Mouse (Mus musculus) heart, embryonic 10.5 days (tissue): ENCODE data around the gene Arhgef10l. TPM values are rescaled to one million over a fixed set of nuclear protein-coding genes. Genes with fewer than 3 reads are reported as not detected.

Experiments
- DNase-seq: peaks from one replicate; pipeline ENCODE4 v3.0.0-alpha.2; 2017; ENCODE audit warnings: low spot score
- H3K27ac ChIP-seq: fragments of 300-500 bp; sonication (generic); 2 replicates; pipeline ENCODE4 v1.5.1; 2016; ENCODE audit warnings: mild to moderate bottlenecking
- H3K27me3 ChIP-seq: fragments of 300-500 bp; sonication (generic); 2 replicates; pipeline ENCODE4 v1.6.1; 2016; ENCODE audit warnings: mild to moderate bottlenecking; ENCODE audit not compliant: poor library complexity, insufficient read depth, severe bottlenecking
- H3K36me3 ChIP-seq: fragments of 300-500 bp; sonication (generic); 2 replicates; pipeline ENCODE4 v1.6.1; 2016; ENCODE audit warnings: mild to moderate bottlenecking, moderate library complexity
- H3K4me1 ChIP-seq: fragments of 300-500 bp; sonication (generic); 2 replicates; pipeline ENCODE4 v1.6.1; 2016; ENCODE audit warnings: mild to moderate bottlenecking
- H3K4me3 ChIP-seq: fragments of 300-500 bp; sonication (generic); 2 replicates; pipeline ENCODE4 v1.5.1; 2016; ENCODE audit warnings: mild to moderate bottlenecking, moderate library complexity
- H3K9me3 ChIP-seq: fragments of 300-500 bp; sonication (generic); 2 replicates; pipeline ENCODE4 v1.6.1; 2016; ENCODE audit warnings: mild to moderate bottlenecking, moderate library complexity
- WGBS: fragments of 180-500 bp; shearing (Covaris S2); methylation state at CpG from one replicate; pipeline ENCODE4 v1.1.7; 2016; 5-methylcytosine and 5-hydroxymethylcytosine counted together
- polyA plus RNA-seq: library from polyadenylated mRNA; unstranded; fragments of >200 nt; fragmentation: Nextera tagmentation; extraction: Ambion mirVana; gene quantifications from 2 replicates; pipeline ENCODE4 v1.2.1, GENCODE M21; 2016

Gene Arhgef10l
- polyA plus RNA-seq, 1 experiment from 2014 or later = 13.3 TPM

DNA sequence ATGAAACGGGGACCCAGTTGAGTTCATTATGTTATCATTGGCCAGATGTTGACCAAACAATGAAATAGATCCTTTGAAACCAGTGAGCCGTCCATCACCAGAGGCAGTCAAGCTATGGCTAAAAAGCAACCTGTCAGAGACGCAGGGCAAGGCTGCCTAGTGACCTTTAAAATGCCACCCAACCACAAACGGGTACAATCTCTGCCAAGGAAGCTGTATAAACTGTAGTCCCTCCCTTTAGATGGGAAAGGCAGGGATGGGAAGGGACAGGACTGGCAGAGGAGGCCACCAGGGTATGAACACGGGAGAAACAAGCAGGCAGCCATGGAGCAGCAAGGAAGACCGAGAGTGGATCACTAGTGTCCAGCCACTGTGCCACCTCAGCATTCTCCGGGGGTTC is 759 bp downstream of the Arhgef10l start:
- Histone ChIP-seq H3K27ac (no peak overlapping the region), H3K4me3 (no peak overlapping the region), H3K27me3 (0 out of 2 replicates have a peak, but pooled peaks cover 8% of the 10 kb centered on the region), H3K36me3 (no peaks in the 10 kb centered on the region), H3K4me1 (peaks cover 33% of the 10 kb centered on the region), H3K9me3 (no peaks in the 10 kb centered on the region)
- WGBS = 73% methylated on average over 7 of the region's 7 CpGs
- no peak for DNase-seq

DNA sequence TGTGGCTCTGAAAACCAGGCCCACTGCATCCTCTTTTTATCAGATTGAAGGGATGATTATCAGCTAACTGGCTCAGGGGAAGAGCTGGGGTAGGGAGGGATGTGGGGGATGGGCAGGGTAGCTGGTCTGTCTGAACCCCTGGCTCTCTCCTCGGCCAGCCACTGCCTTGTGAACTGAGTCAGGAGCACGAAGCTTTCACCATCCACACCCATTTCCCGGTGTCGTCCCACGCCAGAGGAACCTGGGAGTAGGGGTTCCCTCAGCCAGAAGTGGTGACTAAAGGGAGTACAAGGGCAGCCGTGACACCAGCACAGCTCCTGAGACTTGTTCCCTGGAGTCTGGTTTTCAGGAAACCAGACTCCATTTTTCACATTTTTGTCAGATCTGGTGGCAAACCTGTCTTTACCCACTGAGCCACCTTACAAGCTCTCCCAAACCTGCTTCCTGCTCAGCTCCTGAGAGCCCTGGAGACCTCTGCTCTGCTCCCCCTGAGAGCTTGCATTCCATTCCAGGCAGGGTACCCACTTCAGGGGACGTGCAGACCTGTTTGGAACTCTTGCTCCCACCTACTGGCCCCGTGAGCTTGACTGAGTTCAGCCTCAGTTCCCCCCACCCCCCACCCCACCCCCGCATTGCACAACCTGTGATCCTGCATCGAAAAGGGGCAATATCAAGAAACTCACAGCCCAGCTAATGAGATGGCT is 2.8 kb downstream of the Arhgef10l start:
- no peak for DNase-seq
- H3K4me3 ChIP-seq = no peak overlapping the region
- no peaks in the 10 kb centered on the region for H3K36me3 ChIP-seq
- no peaks in the 10 kb centered on the region for H3K9me3 ChIP-seq
- peaks cover 43% of the 10 kb centered on the region for H3K4me1 ChIP-seq
- H3K27me3 ChIP-seq = 0 out of 2 replicates have a peak, but pooled peaks cover 15% of the 10 kb centered on the region
- WGBS = 18% methylated on average over 10 of the region's 10 CpGs
- H3K27ac ChIP-seq = peak overlapping the region; percentile 83

DNA sequence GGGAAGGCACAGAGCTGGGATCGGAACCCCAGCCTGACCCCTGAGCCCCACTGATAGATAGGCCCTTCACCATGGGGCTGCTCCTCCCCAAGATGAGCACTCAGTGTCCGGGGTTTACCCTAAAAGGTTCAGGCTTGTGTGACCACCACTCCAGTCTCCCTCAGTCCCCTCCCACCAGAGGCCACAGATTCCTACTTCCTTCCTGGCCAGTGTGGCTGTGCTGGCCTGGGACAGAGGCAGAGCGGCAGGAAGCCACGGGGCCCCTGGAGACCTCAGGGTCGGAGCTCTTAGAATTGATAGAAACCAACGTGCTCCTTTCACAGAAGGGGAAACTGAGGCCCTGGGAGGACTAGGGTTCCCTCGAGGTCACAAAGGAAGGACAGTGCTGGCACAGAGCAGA is 3.4 kb downstream of the Arhgef10l start:
- DNase-seq = no peak
- H3K4me3 ChIP-seq = no peak overlapping the region
- H3K9me3 ChIP-seq = no peaks in the 10 kb centered on the region
- no peaks in the 10 kb centered on the region for H3K36me3 ChIP-seq
- WGBS = 18% methylated on average over 7 of the region's 7 CpGs
- H3K4me1 ChIP-seq = peaks cover 49% of the 10 kb centered on the region
- H3K27ac ChIP-seq = peak overlapping the region; percentile 83
- H3K27me3 ChIP-seq = peaks cover 18% of the 10 kb centered on the region; the same call in 1 of the 2 replicates

DNA sequence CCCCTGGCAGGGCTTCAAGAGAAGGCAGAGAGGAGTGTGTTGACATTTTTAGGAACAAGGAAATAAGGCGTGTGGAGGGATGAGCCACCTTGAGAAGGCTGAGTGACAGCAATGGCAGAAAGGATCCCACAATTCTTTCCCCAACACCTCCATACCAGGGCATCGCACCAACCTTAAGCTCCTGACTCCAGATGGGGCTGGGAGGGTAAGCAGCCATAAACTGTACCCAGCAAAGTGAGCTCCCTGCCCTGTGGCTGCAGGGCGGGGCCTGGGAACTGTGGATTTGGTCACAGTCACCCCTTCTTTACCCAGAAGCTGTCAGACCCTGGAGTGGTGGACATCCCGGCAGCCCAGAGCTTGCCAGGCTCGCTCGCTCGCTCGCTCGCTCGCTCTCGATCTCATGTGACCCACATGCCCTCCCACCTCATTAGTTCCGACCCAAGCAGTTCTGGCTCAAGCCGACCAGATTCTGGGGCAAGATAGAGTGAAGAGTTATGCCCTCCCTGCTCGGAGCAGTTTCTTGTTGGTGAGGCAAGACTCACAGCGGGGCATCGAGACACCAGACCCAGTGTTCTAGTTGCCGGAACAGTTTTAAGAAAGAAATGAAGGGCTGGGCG is 4.3 kb downstream of the Arhgef10l start:
- Histone ChIP-seq H3K27me3 (peaks cover 17% of the 10 kb centered on the region; the same call in 1 of the 2 replicates), H3K36me3 (no peaks in the 10 kb centered on the region), H3K4me3 (no peak overlapping the region), H3K9me3 (no peaks in the 10 kb centered on the region), H3K27ac (peak overlapping the region; percentile 83), H3K4me1 (peaks cover 56% of the 10 kb centered on the region)
- WGBS = 74% methylated on average over 18 of the region's 18 CpGs
- no peak for DNase-seq

DNA sequence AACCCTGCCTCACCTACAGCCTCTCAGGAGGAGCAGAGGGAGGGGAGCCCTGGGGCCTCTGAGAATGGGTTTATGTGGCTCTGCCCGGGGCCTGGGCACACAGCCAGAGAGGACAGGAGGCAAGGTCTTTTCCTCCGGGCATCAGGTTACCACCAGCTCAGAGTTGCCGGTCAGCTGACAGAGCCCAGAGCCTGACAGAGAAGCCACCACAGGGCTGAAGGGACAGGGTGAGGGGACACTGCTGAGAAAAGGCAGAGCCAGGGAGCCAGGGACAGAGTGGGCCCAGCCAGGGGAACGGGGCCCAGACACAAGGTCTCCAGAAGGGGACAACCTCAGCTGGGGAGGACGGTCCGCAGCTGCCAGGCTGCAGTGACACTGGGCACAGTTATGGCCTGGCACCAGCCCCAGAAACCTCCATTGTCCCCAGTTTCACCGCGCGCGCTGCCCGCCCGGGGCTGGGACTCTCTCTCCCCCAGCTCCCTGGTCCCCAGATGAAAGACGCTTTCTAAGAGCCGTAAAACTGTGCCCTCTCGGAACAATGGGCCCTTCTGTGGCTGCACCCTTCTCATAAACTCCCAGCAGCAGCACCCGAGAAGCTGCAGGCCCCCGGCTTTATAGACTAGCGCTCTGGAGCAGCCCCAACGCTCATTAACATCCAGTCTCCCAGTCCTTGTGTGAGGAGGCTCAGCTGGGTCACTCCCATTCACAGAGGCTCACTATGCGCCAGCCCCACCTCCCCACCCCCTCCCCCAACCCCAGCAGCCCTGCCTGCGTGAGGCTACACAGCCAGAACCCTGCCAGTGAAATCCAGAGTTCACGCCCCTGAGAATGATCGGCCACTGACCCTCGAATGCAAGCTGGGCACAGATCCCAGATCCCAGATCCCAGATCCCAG is 7.9 kb downstream of the Arhgef10l start:
- Histone ChIP-seq H3K36me3 (no peaks in the 10 kb centered on the region), H3K4me1 (peaks cover 44% of the 10 kb centered on the region), H3K9me3 (no peaks in the 10 kb centered on the region), H3K4me3 (peak overlapping the region; percentile 42), H3K27me3 (peaks cover 25% of the 10 kb centered on the region), H3K27ac (peak overlapping the region; percentile 86)
- DNase-seq = peak; percentile 85
- 6% methylated on average over 24 of the region's 24 CpGs for WGBS

DNA sequence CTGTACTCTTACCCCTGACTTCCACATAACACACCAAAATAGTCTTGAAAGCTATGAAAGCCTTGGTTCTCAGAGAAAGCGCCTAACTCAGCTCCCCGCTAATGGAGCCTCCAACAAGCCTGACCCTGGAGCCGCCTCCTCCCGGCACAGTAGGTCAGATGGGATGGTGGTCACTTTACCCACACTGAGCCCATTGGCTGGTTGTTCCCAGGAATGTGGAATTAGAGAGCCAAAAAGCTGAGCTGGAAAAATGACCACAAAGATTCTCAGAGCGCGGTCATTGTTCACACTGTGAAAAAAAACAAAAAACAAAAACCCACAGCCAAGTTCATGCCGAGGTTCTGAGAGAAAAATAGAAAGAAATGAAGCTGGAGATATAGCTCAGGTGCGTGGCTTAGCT is 9.3 kb downstream of the Arhgef10l start:
- Histone ChIP-seq H3K27ac (no peak overlapping the region), H3K27me3 (peaks cover 30% of the 10 kb centered on the region), H3K4me3 (no peak overlapping the region), H3K36me3 (no peaks in the 10 kb centered on the region), H3K9me3 (no peaks in the 10 kb centered on the region), H3K4me1 (peaks cover 30% of the 10 kb centered on the region)
- DNase-seq = no peak
- WGBS = 77% methylated on average over 8 of the region's 8 CpGs

DNA sequence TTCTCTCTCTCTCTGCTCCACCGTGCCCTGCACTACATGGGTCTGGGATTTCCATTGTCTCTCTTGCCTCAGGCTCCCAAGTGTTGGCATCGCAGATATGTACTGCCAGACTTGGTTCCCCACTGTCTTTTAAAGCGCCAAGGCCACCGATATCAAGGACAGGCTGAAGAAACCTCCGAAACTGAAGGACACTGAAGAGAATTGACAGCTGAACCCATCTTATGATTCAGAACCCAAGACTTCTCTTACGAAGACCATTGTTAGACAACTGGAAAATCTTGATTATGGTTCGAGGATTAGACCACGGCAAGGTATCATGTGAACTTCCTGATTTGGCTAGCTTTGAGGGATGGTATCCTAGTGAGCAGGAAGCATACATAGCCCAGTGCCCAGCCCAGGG is 11.0 kb downstream of the Arhgef10l start:
- peaks cover 26% of the 10 kb centered on the region for H3K4me1 ChIP-seq
- WGBS = 68% methylated on average over 8 of the region's 8 CpGs
- no peaks in the 10 kb centered on the region for H3K36me3 ChIP-seq
- peaks cover 35% of the 10 kb centered on the region for H3K27me3 ChIP-seq
- no peak for DNase-seq
- H3K9me3 ChIP-seq = no peaks in the 10 kb centered on the region
- H3K4me3 ChIP-seq = no peak overlapping the region
- no peak overlapping the region for H3K27ac ChIP-seq

DNA sequence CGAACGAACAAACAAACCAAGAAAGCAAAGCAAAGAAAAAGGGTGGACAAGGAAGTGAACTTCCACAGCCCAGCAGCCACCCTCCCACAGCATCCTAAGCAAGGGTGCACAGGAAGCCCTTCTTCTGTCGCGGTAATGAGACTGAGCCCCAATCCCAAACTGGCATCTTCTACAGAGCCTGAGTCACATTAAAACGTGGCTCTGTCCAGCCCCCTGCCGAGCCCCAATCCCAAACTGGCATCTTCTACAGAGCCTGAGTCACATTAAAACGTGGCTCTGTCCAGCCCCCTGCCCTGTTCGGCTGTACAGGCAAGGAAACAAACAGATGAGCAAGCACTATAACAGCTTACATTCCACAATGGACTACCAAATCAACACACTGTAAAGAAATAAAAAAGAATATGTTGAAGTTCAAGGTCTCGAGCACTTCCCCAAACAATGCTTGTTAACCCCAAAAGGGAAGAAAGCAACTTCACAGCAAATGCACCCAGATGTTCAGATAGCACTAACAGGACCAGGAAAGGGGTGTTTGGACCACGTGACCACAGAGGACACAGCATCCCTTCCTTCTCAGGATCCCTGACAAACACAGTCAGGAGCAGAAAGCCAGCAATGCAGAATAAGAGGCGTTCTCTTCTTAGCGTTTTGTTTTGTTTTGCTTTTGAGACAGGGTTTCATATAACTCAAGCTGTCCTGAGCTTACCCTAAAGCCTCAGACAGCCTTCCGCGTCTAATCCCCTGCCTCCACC is 11.8 kb downstream of the Arhgef10l start:
- H3K27ac ChIP-seq = no peak overlapping the region
- DNase-seq = no peak
- WGBS = 57% methylated on average over 14 of the region's 14 CpGs
- no peak overlapping the region for H3K4me3 ChIP-seq
- H3K4me1 ChIP-seq = peaks cover 33% of the 10 kb centered on the region
- H3K27me3 ChIP-seq = peaks cover 33% of the 10 kb centered on the region
- H3K9me3 ChIP-seq = no peaks in the 10 kb centered on the region
- no peaks in the 10 kb centered on the region for H3K36me3 ChIP-seq

DNA sequence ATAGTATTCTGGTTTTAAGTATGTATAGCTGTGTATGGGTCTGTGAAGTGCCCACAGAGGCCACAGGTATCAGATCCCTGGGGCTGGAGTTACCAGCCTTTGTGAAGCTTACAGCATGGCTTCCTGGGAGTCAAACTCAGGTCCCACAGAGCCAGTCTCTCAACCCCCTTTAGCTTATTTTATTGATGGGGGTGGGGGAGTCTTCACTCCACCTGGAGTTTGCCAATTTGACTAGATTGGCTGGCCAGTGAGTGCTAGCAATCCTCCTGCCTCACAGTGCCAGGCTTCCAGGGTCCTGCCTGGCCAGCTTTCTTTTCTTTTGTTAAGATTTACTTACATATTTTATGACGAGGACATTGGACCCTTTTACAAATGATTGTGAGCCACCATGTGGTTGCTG is 16.1 kb downstream of the Arhgef10l start:
- H3K4me3 ChIP-seq = no peak overlapping the region
- peaks cover 31% of the 10 kb centered on the region for H3K4me1 ChIP-seq
- H3K27ac ChIP-seq = no peak overlapping the region
- no peaks in the 10 kb centered on the region for H3K9me3 ChIP-seq
- no peak for DNase-seq
- 0 out of 2 replicates have a peak, but pooled peaks cover 8% of the 10 kb centered on the region for H3K36me3 ChIP-seq
- WGBS = 67% methylated on average over 1 of the region's 1 CpGs
- H3K27me3 ChIP-seq = peaks cover 24% of the 10 kb centered on the region

DNA sequence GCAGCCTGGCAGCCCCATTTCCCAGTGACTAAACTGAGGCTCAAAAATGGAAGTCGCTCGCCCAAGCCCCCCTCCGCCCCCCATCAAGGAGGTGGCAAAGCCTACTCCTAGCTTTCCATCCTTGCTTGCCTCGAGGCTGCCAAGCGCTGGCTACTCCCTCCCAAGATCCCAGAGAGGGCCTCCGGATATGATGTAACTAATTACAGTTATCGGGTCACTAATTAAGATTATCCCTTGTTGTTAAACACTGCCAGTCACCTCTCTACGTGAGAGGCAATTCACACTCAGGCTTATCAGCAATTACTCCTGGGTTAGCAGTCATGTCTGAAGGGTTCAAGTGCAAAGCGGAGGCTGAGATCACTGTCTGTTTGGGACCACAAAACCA is 16.6 kb downstream of the Arhgef10l start:
- H3K27me3 ChIP-seq = peaks cover 24% of the 10 kb centered on the region
- H3K9me3 ChIP-seq = no peaks in the 10 kb centered on the region
- H3K4me1 ChIP-seq = peaks cover 33% of the 10 kb centered on the region
- DNase-seq = no peak
- H3K36me3 ChIP-seq = 0 out of 2 replicates have a peak, but pooled peaks cover 8% of the 10 kb centered on the region
- H3K4me3 ChIP-seq = peak overlapping the region; percentile 84
- H3K27ac ChIP-seq = peak overlapping the region; percentile 98
- WGBS = 15% methylated on average over 9 of the region's 9 CpGs

DNA sequence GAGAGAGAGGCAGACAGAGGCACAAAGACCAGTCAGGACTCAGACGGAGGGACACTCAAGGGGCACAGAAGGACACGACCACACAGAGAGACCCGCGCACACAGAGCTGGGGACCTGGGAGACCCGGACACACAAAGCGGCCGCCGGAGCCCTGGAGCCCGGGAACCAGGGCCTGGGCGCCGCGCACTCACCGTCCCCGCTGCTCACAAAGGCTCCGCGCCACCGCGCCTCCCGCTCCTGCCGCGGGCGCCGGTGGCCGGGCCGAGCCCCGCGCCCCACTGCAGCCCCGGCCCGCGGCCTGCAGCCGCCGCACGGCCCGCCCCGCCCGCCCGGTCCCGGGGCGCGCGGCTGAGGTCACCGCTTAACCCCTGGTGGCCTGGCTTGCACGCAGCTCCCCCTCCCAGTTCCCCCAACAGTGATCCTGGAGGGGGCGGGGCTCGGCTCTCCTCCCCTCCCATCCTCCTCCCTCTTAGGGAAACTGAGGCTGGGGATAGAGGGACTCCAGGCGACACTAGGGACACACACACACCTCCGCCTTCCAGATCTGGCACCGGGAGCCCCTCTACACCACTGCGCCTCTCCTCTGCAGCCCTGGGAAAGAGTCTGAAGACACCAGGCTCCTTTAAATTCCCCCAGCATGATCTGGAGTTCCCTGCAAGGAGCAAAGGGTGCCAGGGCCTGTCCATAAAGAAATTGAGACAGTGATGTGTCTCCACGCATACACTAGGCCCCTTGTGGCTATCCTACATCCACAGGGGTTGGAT is 17.2 kb downstream of the Arhgef10l start:
- H3K4me1 ChIP-seq = peaks cover 33% of the 10 kb centered on the region
- 0 out of 2 replicates have a peak, but pooled peaks cover 8% of the 10 kb centered on the region for H3K36me3 ChIP-seq

More for the DNA sequence above, 17.2 kb downstream of the Arhgef10l start:
- Histone ChIP-seq H3K27ac (peak overlapping the region; percentile 98), H3K27me3 (peaks cover 20% of the 10 kb centered on the region), H3K9me3 (no peaks in the 10 kb centered on the region), H3K4me3 (peak overlapping the region; percentile 84)
- 2% methylated on average over 50 of the region's 50 CpGs for WGBS
- DNase-seq = no peak
